Mouse (Mus musculus): ENCODE data around the gene Fam129c. TPM values are rescaled to one million over a fixed set of nuclear protein-coding genes. Genes with fewer than 3 reads are reported as not detected.

The Fam129c gene
- polyA plus RNA-seq (2015; fragmentation: Nextera tagmentation; extraction: Ambion mirVana): 3.0 and 3.5 TPM in 2 replicates

DNA sequence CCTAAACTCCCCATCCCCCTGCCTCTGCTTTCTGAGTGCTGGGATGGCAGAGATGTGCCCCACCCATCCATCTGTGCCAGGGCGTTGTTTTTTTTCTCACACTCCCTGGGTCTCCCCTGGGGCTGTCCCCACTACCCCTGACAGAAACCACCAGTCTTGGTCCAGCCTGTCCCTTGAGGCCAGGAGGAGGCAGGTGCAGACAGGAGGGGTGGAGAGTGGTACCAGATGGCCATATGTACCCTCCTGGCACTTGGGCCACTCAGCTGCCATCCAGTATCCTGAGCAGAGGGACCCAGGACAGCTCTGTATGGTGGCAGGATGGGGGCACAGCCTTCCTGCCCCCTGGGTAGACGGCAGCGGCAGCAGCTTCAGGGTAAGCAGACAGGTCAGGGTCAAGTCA, at the start of gene Fam129c:
Gene Fam129c (plus strand): TSS at position 198 of the 400 bp plus-strand sequence.
- no peaks in the 10 kb centered on the region for H3K9me3 ChIP-seq (ENCODE audit: control insufficient read depth, low read length)
- H3K27ac ChIP-seq (ENCODE audit: low read length): no peak within 1 kb of the TSS
- peaks cover 6% of the 10 kb centered on the region for H3K27me3 ChIP-seq (replicated peaks; ENCODE audit: control insufficient read depth, insufficient read depth, low read length)
- H3K4me2 ChIP-seq (ENCODE audit: low read depth, low read length): no peak within 1 kb of the TSS
- H3K4me3 ChIP-seq (ENCODE audit: low read length): no peak within 1 kb of the TSS
- H3K36me3 ChIP-seq (ENCODE audit: control insufficient read depth, insufficient read depth, low read length): no peaks in the 10 kb centered on the region
- no peak for ATAC-seq
- peaks cover 25% of the 10 kb centered on the region for H3K4me1 ChIP-seq (ENCODE audit: control insufficient read depth, insufficient read depth, low read length)
- 85% methylated on average over 3 of the region's 3 CpGs for WGBS
- H3K9ac ChIP-seq (ENCODE audit: low read depth, low read length): no peak within 1 kb of the TSS

GRCm38 (mm10) chr8:71550754-71551153, 46.7 kb upstream of the Fam129c start:
- Histone ChIP-seq H3K9me3 (ENCODE audit: control insufficient read depth, low read length) (no peaks in the 10 kb centered on the region), H3K4me3 (ENCODE audit: low read length) (no peak overlapping the region), H3K4me2 (ENCODE audit: low read depth, low read length) (no peak overlapping the region), H3K4me1 (ENCODE audit: control insufficient read depth, insufficient read depth, low read length) (no peaks in the 10 kb centered on the region), H3K9ac (ENCODE audit: low read depth, low read length) (no peak overlapping the region), H3K27me3 (replicated peaks; ENCODE audit: control insufficient read depth, insufficient read depth, low read length) (0 out of 2 replicates have a peak, but pooled peaks cover 4% of the 10 kb centered on the region), H3K27ac (ENCODE audit: low read length) (no peak overlapping the region), H3K36me3 (ENCODE audit: control insufficient read depth, insufficient read depth, low read length) (peaks cover 2% of the 10 kb centered on the region)
- 63% methylated on average over 7 of the region's 7 CpGs for WGBS
- no peak for ATAC-seq

DNA sequence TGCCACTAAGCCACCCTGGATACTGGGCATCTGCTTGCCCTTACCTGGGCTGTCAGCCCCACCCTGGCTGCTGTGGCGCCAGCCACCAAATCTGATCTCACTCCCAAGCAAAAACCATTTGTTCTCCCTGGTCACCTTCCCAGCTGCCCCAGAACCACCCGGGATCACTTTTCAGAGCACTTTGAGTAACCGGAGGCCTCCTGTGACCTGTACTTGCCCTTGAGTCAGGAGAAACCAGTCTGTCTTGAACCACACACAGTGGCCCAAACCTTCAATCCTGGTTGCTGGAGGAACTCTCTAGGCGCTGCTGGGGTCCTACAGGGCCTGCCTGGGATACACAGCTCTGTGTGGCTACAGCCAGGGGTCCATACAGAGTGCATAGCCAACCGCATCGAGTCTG, 44.7 kb upstream of the Fam129c start:
- Histone ChIP-seq H3K27ac (ENCODE audit: low read length) (no peak overlapping the region), H3K4me2 (ENCODE audit: low read depth, low read length) (no peak overlapping the region), H3K4me3 (ENCODE audit: low read length) (no peak overlapping the region), H3K4me1 (ENCODE audit: control insufficient read depth, insufficient read depth, low read length) (no peaks in the 10 kb centered on the region), H3K27me3 (replicated peaks; ENCODE audit: control insufficient read depth, insufficient read depth, low read length) (peaks cover 14% of the 10 kb centered on the region; the same call in 1 of the 2 replicates), H3K9ac (ENCODE audit: low read depth, low read length) (no peak overlapping the region), H3K36me3 (ENCODE audit: control insufficient read depth, insufficient read depth, low read length) (no peaks in the 10 kb centered on the region), H3K9me3 (ENCODE audit: control insufficient read depth, low read length) (no peaks in the 10 kb centered on the region)
- WGBS: 55% methylated on average over 6 of the region's 6 CpGs
- ATAC-seq: peak; percentile 41

DNA sequence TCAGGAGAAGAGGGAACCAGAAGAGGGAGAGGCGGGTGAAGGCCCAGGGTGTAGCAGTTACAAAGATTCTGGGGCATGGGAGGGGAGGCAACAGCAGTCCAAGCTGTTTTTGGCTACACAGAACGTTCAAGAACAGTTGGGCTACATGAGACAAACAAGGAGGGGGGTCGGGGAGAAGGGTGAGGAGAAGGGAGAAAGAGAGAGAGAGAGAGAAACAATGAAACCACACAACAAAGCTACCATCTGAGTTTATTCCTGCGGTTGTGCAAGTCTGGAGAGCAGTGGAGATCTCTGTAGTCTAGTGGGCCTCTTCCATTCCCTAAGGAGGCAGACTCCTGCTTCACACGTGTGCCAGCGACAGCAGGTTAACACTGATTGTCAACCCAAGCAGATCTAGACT, 43.4 kb upstream of the Fam129c start:
- H3K36me3 ChIP-seq (ENCODE audit: control insufficient read depth, insufficient read depth, low read length): no peaks in the 10 kb centered on the region
- no peak overlapping the region for H3K9ac ChIP-seq (ENCODE audit: low read depth, low read length)
- peaks cover 24% of the 10 kb centered on the region for H3K27me3 ChIP-seq (replicated peaks; ENCODE audit: control insufficient read depth, insufficient read depth, low read length)
- peaks cover 7% of the 10 kb centered on the region; the same call in 1 of the 2 replicates for H3K4me1 ChIP-seq (ENCODE audit: control insufficient read depth, insufficient read depth, low read length)
- H3K27ac ChIP-seq (ENCODE audit: low read length): no peak overlapping the region
- no peak overlapping the region for H3K4me3 ChIP-seq (ENCODE audit: low read length)
- H3K9me3 ChIP-seq (ENCODE audit: control insufficient read depth, low read length): no peaks in the 10 kb centered on the region
- ATAC-seq: no peak
- 70% methylated on average over 6 of the region's 6 CpGs for WGBS
- no peak overlapping the region for H3K4me2 ChIP-seq (ENCODE audit: low read depth, low read length)

- Histone ChIP-seq H3K4me2 (ENCODE audit: low read depth, low read length) (no peak overlapping the region), H3K36me3 (ENCODE audit: control insufficient read depth, insufficient read depth, low read length) (no peaks in the 10 kb centered on the region), H3K4me3 (ENCODE audit: low read length) (no peak overlapping the region), H3K27ac (ENCODE audit: low read length) (no peak overlapping the region), H3K9me3 (ENCODE audit: control insufficient read depth, low read length) (no peaks in the 10 kb centered on the region), H3K4me1 (ENCODE audit: control insufficient read depth, insufficient read depth, low read length) (peaks cover 7% of the 10 kb centered on the region; the same call in 1 of the 2 replicates), H3K27me3 (replicated peaks; ENCODE audit: control insufficient read depth, insufficient read depth, low read length) (peaks cover 31% of the 10 kb centered on the region), H3K9ac (ENCODE audit: low read depth, low read length) (no peak overlapping the region)
- 88% methylated on average over 2 of the region's 2 CpGs for WGBS
- no peak for ATAC-seq
Measured at GRCm38 (mm10) chr8:71554644-71555043, 42.8 kb upstream of the Fam129c start.

- ATAC-seq: peak; percentile 54
Measured at GRCm38 (mm10) chr8:71558071-71558957, 39.1 kb upstream of the Fam129c start, which contains the start of gene Tmem221. Gene Tmem221 (minus strand): TSS chr8:71558871.

GRCm38 (mm10) chr8:71558958-71559690, 38.3 kb upstream of the Fam129c start:
- Histone ChIP-seq H3K4me2 (ENCODE audit: low read depth, low read length) (peak overlapping the region; percentile 66), H3K9me3 (ENCODE audit: control insufficient read depth, low read length) (peaks cover 3% of the 10 kb centered on the region; the same call in 1 of the 2 replicates), H3K27me3 (replicated peaks; ENCODE audit: control insufficient read depth, insufficient read depth, low read length) (peaks cover 42% of the 10 kb centered on the region), H3K36me3 (ENCODE audit: control insufficient read depth, insufficient read depth, low read length) (no peaks in the 10 kb centered on the region), H3K27ac (ENCODE audit: low read length) (no peak overlapping the region), H3K4me3 (ENCODE audit: low read length) (peak overlapping the region; percentile 42), H3K4me1 (ENCODE audit: control insufficient read depth, insufficient read depth, low read length) (peaks cover 16% of the 10 kb centered on the region), H3K9ac (ENCODE audit: low read depth, low read length) (peak overlapping the region; percentile 52)
- peak; percentile 66 for ATAC-seq
- 2% methylated on average over 24 of the region's 24 CpGs for WGBS

More at GRCm38 (mm10) chr8:71558071-71558957, 39.1 kb upstream of the Fam129c start, which contains the start of gene Tmem221:
- H3K9ac ChIP-seq (ENCODE audit: low read depth, low read length): peak within 1 kb of the TSS; percentile 52
- no peaks in the 10 kb centered on the region for H3K9me3 ChIP-seq (ENCODE audit: control insufficient read depth, low read length)
- peaks cover 42% of the 10 kb centered on the region for H3K27me3 ChIP-seq (replicated peaks; ENCODE audit: control insufficient read depth, insufficient read depth, low read length)
- peak within 1 kb of the TSS; percentile 42 for H3K4me3 ChIP-seq (ENCODE audit: low read length)
- H3K4me2 ChIP-seq (ENCODE audit: low read depth, low read length): peak within 1 kb of the TSS; percentile 66
- peaks cover 16% of the 10 kb centered on the region for H3K4me1 ChIP-seq (ENCODE audit: control insufficient read depth, insufficient read depth, low read length)
- H3K36me3 ChIP-seq (ENCODE audit: control insufficient read depth, insufficient read depth, low read length): no peaks in the 10 kb centered on the region
- no peak within 1 kb of the TSS for H3K27ac ChIP-seq (ENCODE audit: low read length)
- WGBS: 4% methylated on average over 70 of the region's 70 CpGs

DNA sequence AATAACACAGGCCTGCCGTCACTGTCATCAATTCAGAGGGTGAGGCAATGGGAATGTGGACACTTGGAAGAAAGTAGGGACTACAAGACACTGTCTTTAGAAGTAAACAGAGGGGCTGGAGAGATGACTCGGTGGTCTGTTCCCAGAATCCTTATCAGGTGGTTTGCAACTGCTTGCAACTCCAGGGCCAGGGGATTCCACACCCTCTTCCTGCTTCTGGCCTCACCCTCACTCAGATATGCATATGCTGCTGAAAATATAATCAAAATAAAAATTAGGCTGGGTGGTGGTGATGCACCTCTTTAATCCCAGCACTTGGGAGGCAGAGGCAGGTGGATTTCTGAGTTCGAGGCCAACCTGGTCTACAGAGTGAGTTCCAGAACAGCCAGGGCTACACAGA, 37.4 kb upstream of the Fam129c start:
- H3K27ac ChIP-seq (ENCODE audit: low read length): no peak overlapping the region
- ATAC-seq: no peak
- H3K27me3 ChIP-seq (replicated peaks; ENCODE audit: control insufficient read depth, insufficient read depth, low read length): peaks cover 42% of the 10 kb centered on the region
- WGBS: 72% methylated on average over 3 of the region's 3 CpGs
- no peak overlapping the region for H3K4me3 ChIP-seq (ENCODE audit: low read length)
- peaks cover 6% of the 10 kb centered on the region; the same call in 1 of the 2 replicates for H3K9me3 ChIP-seq (ENCODE audit: control insufficient read depth, low read length)
- H3K4me2 ChIP-seq (ENCODE audit: low read depth, low read length): no peak overlapping the region
- H3K9ac ChIP-seq (ENCODE audit: low read depth, low read length): no peak overlapping the region
- no peaks in the 10 kb centered on the region for H3K36me3 ChIP-seq (ENCODE audit: control insufficient read depth, insufficient read depth, low read length)
- peaks cover 16% of the 10 kb centered on the region for H3K4me1 ChIP-seq (ENCODE audit: control insufficient read depth, insufficient read depth, low read length)

DNA sequence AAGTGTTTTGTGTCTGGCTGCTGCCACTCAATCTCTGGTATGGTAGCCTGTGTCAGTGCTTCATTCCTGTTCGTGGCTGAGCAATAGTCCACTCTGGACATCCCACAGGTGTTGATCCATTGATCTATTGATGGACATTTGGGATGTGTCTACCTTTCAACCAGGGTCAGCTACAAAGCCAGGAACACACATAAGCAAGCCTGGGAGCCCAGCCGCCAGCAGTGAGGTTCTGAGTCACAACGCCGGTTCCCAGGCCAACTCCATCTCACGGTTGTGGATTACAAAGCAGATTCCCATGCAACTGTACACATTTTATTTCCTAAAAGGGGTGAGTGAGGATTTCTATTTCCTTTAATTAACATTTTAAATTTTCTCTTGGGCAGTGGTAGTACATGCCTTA, 36.7 kb upstream of the Fam129c start:
- Histone ChIP-seq H3K36me3 (ENCODE audit: control insufficient read depth, insufficient read depth, low read length) (no peaks in the 10 kb centered on the region), H3K9ac (ENCODE audit: low read depth, low read length) (no peak overlapping the region), H3K4me1 (ENCODE audit: control insufficient read depth, insufficient read depth, low read length) (peaks cover 16% of the 10 kb centered on the region), H3K4me3 (ENCODE audit: low read length) (no peak overlapping the region), H3K9me3 (ENCODE audit: control insufficient read depth, low read length) (peaks cover 6% of the 10 kb centered on the region; the same call in 1 of the 2 replicates), H3K27ac (ENCODE audit: low read length) (no peak overlapping the region), H3K4me2 (ENCODE audit: low read depth, low read length) (no peak overlapping the region), H3K27me3 (replicated peaks; ENCODE audit: control insufficient read depth, insufficient read depth, low read length) (peaks cover 38% of the 10 kb centered on the region)
- 86% methylated on average over 5 of the region's 5 CpGs for WGBS
- no peak for ATAC-seq

Measured in intestine, embryonic 16.5 days (tissue).